Mouse (Mus musculus): ENCODE measurements at regions not wholly inside any gene's neighbourhood (a gene's known extent, or its start where the extent isn't known, plus 50 kb on each side); places are given as distances from the start of the nearest gene placed in this dataset.
"Not testable (repeated sequence)": the region's sequence is repeated elsewhere in the genome, so short reads cannot be mapped to it uniquely, and the experiment has no call there.

DNA sequence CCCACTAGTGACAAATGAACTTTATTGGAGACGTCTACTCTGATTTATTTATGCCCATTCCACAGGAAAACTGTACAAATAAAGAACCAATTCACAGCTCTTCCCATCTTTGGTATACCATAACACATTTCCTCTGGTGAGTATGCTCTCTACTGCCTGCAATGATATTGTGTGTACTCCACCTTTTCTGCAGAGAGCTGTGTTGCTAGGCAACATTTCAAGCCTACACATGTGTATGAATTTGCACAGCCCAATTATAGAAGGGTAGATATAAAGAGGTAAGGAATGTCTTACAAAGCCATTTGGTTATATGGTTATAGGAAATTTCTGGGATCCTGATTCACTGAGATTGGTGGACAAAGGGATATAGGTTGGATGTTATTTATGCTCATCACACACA lies 227.4 kb downstream of the 4931408C20Rik start:
- no peaks in the 10 kb centered on the region for H3K9me3 ChIP-seq (ENCODE audit: control insufficient read depth, low read length)
- H3K36me3 ChIP-seq (ENCODE audit: control insufficient read depth, insufficient read depth, low read length) = no peaks in the 10 kb centered on the region
- no peaks in the 10 kb centered on the region for H3K4me1 ChIP-seq (ENCODE audit: control insufficient read depth, insufficient read depth, low read length)
- H3K9ac ChIP-seq (ENCODE audit: low read length) = no peak overlapping the region
- 84% methylated on average over 1 of the region's 1 CpGs for WGBS
- no peak overlapping the region for H3K27ac ChIP-seq (ENCODE audit: low read depth, low read length)
- H3K4me3 ChIP-seq (ENCODE audit: low read depth, low read length) = no peak overlapping the region
- no peak overlapping the region for H3K4me2 ChIP-seq
- DNase-seq (ENCODE audit: low spot score, missing footprints) (no peak), ATAC-seq (ENCODE audit: low FRiP score) (no peak)
- no peaks in the 10 kb centered on the region for H3K27me3 ChIP-seq (ENCODE audit: control insufficient read depth, insufficient read depth, low read length)

DNA sequence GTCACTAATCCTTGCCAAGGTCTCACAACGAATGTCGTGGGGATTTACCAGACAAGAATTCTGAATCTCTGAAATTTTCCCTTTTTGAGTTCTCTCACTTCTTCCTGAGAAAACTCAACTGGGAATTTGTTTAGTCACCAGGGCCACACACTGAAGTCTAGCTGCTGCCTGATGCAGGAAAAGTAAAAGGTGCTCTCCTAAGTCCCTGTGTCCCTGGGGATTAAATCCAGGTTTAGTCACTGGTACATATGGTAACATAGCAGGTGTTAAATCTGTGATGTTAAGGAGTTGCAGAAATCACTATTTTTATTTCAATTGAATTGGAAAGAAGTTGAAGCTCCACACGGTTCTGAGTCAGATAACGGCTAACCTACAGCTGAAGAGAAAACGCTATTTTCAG lies 260.9 kb downstream of the 4931408C20Rik start:
- Histone ChIP-seq H3K9ac (ENCODE audit: low read length) (no peak overlapping the region), H3K9me3 (ENCODE audit: control insufficient read depth, low read length) (no peaks in the 10 kb centered on the region), H3K4me1 (ENCODE audit: control insufficient read depth, insufficient read depth, low read length) (no peaks in the 10 kb centered on the region), H3K27ac (ENCODE audit: low read depth, low read length) (no peak overlapping the region), H3K36me3 (ENCODE audit: control insufficient read depth, insufficient read depth, low read length) (no peaks in the 10 kb centered on the region), H3K4me2 (no peak overlapping the region), H3K27me3 (ENCODE audit: control insufficient read depth, insufficient read depth, low read length) (no peaks in the 10 kb centered on the region), H3K4me3 (ENCODE audit: low read depth, low read length) (no peak overlapping the region)
- DNase-seq (ENCODE audit: low spot score, missing footprints) (no peak), ATAC-seq (ENCODE audit: low FRiP score) (no peak)
- WGBS = 82% methylated on average over 5 of the region's 5 CpGs

DNA sequence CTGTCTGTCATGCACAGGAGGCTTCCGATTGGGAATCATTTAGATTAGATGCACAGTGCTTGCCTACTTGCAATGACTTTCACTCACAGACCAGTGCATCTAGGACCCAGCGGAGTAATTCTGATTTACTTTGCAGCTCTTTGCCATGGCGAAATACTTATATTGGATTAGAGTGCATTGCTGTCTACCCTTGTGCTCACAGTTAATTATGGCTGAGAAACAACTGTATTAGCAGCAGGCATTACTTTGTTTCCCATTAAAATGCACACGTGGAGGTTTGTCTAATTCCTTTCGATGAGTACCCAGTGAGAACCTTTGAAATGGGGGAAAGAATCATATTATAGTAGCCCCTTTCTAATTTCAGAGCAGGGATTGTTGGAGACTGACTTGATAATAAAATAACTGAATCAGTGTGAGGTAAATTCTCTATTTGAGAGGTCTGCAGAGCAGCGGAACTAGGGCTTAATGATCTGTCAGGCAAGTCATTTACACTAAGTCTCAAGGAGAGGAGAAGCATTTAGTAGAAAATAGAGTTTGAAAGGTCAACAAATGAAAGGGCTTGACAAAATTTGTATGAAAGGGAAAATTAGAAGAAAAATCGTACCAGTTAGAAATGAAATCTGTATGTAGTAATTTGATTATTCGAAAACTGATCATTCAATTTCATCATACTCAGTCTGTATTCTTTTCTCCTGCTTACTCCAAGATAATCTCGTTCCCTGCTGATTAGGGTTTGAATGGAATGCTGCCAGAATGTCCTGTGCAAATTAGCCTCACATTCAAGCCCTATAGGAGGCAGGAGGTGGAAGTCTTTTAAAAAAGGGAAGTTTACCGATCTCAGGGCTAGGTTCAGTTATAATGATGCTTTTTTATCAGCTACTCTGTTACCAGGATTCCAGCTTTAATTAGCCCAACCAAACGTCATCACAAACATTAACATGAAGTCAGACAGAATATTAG lies 299.0 kb downstream of the 4931408C20Rik start:
- no peaks in the 10 kb centered on the region for H3K4me1 ChIP-seq (ENCODE audit: control insufficient read depth, insufficient read depth, low read length)
- H3K9ac ChIP-seq (ENCODE audit: low read length) = no peak overlapping the region
- WGBS = 21% methylated on average over 11 of the region's 11 CpGs
- no peak overlapping the region for H3K27ac ChIP-seq (ENCODE audit: low read depth, low read length)
- no peak for DNase-seq (ENCODE audit: low spot score, missing footprints)
- no peaks in the 10 kb centered on the region for H3K27me3 ChIP-seq (ENCODE audit: control insufficient read depth, insufficient read depth, low read length)
- ATAC-seq (ENCODE audit: low FRiP score) = peak; percentile 40
- H3K36me3 ChIP-seq (ENCODE audit: control insufficient read depth, insufficient read depth, low read length) = no peaks in the 10 kb centered on the region
- H3K4me2 ChIP-seq = no peak overlapping the region
- H3K4me3 ChIP-seq (ENCODE audit: low read depth, low read length) = no peak overlapping the region
- no peaks in the 10 kb centered on the region for H3K9me3 ChIP-seq (ENCODE audit: control insufficient read depth, low read length)

DNA sequence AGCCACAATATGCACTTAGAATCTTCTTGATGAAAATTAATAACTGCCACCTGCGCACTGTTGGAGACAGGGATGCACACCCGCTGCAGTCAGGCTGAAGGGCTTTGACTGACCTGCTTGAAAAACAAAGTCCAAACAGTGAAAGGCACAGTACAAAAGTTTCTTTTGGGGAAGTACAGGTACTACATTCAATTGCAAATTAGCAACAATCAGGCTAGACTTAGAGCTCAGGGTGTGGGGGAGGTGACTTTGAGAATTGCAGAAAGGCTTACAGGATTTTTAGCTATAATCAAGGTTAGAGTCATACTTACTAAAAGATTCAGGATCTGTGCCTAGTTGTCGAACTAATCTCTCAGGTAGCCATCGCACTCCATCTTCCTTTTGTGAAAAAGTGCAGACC lies 346.7 kb downstream of the 4931408C20Rik start:
- H3K9ac ChIP-seq (ENCODE audit: low read length) = no peak overlapping the region
- 93% methylated on average over 4 of the region's 4 CpGs for WGBS
- no peaks in the 10 kb centered on the region for H3K9me3 ChIP-seq (ENCODE audit: control insufficient read depth, low read length)
- DNase-seq (ENCODE audit: low spot score, missing footprints) (no peak), ATAC-seq (ENCODE audit: low FRiP score) (no peak)
- no peak overlapping the region for H3K4me3 ChIP-seq (ENCODE audit: low read depth, low read length)
- H3K27me3 ChIP-seq (ENCODE audit: control insufficient read depth, insufficient read depth, low read length) = no peaks in the 10 kb centered on the region
- no peak overlapping the region for H3K27ac ChIP-seq (ENCODE audit: low read depth, low read length)
- H3K36me3 ChIP-seq (ENCODE audit: control insufficient read depth, insufficient read depth, low read length) = no peaks in the 10 kb centered on the region
- H3K4me1 ChIP-seq (ENCODE audit: control insufficient read depth, insufficient read depth, low read length) = no peaks in the 10 kb centered on the region
- no peak overlapping the region for H3K4me2 ChIP-seq

DNA sequence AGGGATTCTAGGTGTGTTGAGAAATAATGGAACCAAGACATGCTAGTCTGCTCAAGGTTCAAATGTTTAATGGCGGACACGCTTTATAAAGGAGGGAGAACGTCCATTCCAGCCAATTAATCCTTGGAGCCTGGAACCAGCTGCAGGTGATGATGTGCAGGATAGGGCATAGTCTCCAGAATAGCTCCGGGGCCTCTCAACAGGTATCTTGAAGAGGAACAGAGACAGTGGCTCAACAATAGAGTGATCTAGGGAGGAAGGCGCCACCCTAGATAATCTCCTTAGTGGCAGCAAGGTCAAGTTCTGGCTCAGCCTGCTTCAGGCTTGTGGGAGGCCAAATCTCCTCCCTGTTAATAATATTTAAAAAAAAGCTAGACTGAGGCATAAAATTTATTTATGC lies 347.4 kb downstream of the 4931408C20Rik start:
- 95% methylated on average over 5 of the region's 5 CpGs for WGBS
- not testable (repeated sequence) for H3K27ac ChIP-seq (ENCODE audit: low read depth, low read length); H3K9me3 ChIP-seq (ENCODE audit: control insufficient read depth, low read length); ATAC-seq (ENCODE audit: low FRiP score); H3K4me2 ChIP-seq; H3K4me3 ChIP-seq (ENCODE audit: low read depth, low read length); H3K9ac ChIP-seq (ENCODE audit: low read length); H3K36me3 ChIP-seq (ENCODE audit: control insufficient read depth, insufficient read depth, low read length); H3K27me3 ChIP-seq (ENCODE audit: control insufficient read depth, insufficient read depth, low read length); H3K4me1 ChIP-seq (ENCODE audit: control insufficient read depth, insufficient read depth, low read length)
- peak; percentile 35 for DNase-seq (ENCODE audit: low spot score, missing footprints)

DNA sequence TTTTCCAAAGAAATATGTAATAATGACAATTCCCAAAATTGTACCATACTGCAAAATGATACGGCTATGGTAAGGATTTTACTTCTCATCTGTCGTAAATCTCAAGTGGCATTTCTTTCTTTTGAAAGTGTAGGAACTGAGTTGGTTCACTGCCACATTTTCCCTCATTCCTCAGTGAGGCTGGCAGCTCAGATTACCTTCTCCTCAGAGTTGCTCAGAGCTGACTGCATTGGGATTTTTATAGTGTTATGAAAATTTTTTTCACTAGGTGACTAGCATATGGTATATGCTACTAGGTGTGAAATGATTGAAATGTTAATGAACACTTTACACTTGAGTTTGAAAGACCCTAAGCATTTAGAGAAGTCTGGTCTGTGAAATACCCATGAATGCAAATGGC lies 397.7 kb downstream of the 4931408C20Rik start:
- whole genome bisulfite sequencing = 91% methylated on average over 2 of the region's 2 CpGs
- no peak for ATAC-seq (ENCODE audit: low FRiP score)
- Histone ChIP-seq H3K4me2 (no peak overlapping the region), H3K36me3 (ENCODE audit: control insufficient read depth, insufficient read depth, low read length) (no peaks in the 10 kb centered on the region), H3K27ac (ENCODE audit: low read depth, low read length) (no peak overlapping the region), H3K9ac (ENCODE audit: low read length) (no peak overlapping the region), H3K9me3 (ENCODE audit: control insufficient read depth, low read length) (no peaks in the 10 kb centered on the region), H3K4me3 (ENCODE audit: low read depth, low read length) (no peak overlapping the region), H3K4me1 (ENCODE audit: control insufficient read depth, insufficient read depth, low read length) (no peaks in the 10 kb centered on the region), H3K27me3 (ENCODE audit: control insufficient read depth, insufficient read depth, low read length) (no peaks in the 10 kb centered on the region)
- DNase-seq (ENCODE audit: low spot score, missing footprints) = no peak

DNA sequence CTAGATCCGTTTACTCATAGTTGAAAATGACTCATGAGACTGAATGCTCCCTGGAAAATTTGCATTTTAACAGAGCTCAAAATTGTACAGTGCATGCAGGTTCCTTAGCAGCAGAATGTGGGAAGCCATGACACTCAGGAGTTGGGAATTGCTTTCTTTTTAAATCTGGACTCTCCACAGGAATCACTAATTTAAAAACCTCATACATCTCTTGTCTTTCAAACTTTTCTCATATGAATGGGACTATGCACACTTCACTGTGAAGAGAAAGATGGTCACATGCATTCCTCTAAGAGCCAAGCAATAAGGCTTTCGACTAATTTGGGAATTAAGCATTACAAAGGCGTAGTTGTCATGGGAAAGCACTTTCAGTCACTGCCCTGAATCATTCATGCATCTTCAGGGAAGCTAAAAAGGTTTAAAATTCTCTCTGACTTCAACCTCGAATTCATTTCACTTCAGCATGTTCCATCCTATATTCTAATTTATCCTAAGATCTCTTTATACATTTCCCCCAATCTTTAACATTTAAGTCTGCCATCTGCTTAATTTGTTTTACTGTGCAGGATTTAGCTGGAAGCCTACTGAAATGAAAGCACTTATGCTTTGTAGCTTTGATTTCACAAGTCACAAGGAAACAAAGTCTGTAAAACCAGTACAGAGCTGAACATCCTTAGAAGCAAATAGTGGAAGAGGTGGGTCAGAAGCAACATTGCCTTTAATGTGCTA lies 404.2 kb downstream of the 4931408C20Rik start:
- Histone ChIP-seq H3K36me3 (ENCODE audit: control insufficient read depth, insufficient read depth, low read length) (no peaks in the 10 kb centered on the region), H3K4me2 (no peak overlapping the region), H3K27me3 (ENCODE audit: control insufficient read depth, insufficient read depth, low read length) (no peaks in the 10 kb centered on the region), H3K4me3 (ENCODE audit: low read depth, low read length) (no peak overlapping the region), H3K4me1 (ENCODE audit: control insufficient read depth, insufficient read depth, low read length) (no peaks in the 10 kb centered on the region), H3K27ac (ENCODE audit: low read depth, low read length) (no peak overlapping the region), H3K9me3 (ENCODE audit: control insufficient read depth, low read length) (no peaks in the 10 kb centered on the region), H3K9ac (ENCODE audit: low read length) (no peak overlapping the region)
- no peak for ATAC-seq (ENCODE audit: low FRiP score)
- WGBS = 52% methylated on average over 4 of the region's 4 CpGs
- no peak for DNase-seq (ENCODE audit: low spot score, missing footprints)

DNA sequence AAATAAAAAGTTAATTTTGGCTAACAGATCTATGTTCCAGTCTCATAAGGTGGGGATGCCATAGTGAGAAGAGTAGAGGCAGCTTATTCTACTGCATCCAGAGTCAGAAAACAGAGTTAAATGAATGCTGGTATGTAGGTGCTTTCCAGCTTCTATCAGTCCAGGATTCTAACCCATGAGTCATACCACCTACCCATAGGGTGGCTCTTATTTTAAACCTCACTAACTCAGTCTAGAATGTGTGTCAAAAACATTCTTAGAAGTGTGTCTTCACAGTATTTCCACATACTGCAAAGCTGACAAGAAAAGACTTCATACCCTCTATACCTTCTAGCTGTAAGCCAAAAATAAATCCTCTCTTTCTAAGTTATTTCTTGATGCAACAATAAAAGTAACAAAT lies 410.7 kb downstream of the 4931408C20Rik start:
- Histone ChIP-seq H3K4me1 (ENCODE audit: control insufficient read depth, insufficient read depth, low read length) (no peaks in the 10 kb centered on the region), H3K4me3 (ENCODE audit: low read depth, low read length) (no peak overlapping the region), H3K27ac (ENCODE audit: low read depth, low read length) (no peak overlapping the region), H3K9ac (ENCODE audit: low read length) (no peak overlapping the region), H3K4me2 (no peak overlapping the region), H3K9me3 (ENCODE audit: control insufficient read depth, low read length) (no peaks in the 10 kb centered on the region), H3K27me3 (ENCODE audit: control insufficient read depth, insufficient read depth, low read length) (no peaks in the 10 kb centered on the region), H3K36me3 (ENCODE audit: control insufficient read depth, insufficient read depth, low read length) (no peaks in the 10 kb centered on the region)
- no peak for ATAC-seq (ENCODE audit: low FRiP score)
- no peak for DNase-seq (ENCODE audit: low spot score, missing footprints)

DNA sequence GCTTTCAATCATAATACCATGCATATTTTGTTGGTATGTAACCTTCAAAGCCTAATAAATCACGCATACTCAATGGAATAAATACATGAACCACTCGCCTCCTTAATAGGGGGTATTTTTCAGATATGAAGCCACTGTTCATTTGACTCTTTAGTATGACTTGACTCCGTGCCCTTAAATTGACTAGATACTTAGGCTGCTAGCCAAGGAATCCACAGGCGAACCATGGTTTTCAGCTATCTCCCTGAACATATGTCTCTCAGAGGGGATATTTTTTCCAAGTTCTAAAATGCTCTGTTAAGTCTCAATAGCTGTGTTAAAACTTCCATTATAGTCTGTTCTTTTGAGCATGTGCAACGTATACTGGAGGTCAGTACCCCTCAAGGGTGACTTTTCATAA lies 413.8 kb upstream of the Adgrb3 start:
- H3K27ac ChIP-seq (ENCODE audit: low read depth, low read length) = no peak overlapping the region
- ATAC-seq (ENCODE audit: low FRiP score) = no peak
- no peaks in the 10 kb centered on the region for H3K27me3 ChIP-seq (ENCODE audit: control insufficient read depth, insufficient read depth, low read length)
- no peak overlapping the region for H3K9ac ChIP-seq (ENCODE audit: low read length)
- H3K36me3 ChIP-seq (ENCODE audit: control insufficient read depth, insufficient read depth, low read length) = no peaks in the 10 kb centered on the region
- no peak overlapping the region for H3K4me3 ChIP-seq (ENCODE audit: low read depth, low read length)
- H3K9me3 ChIP-seq (ENCODE audit: control insufficient read depth, low read length) = no peaks in the 10 kb centered on the region
- DNase-seq (ENCODE audit: low spot score, missing footprints) = no peak
- WGBS = 86% methylated on average over 5 of the region's 5 CpGs
- H3K4me1 ChIP-seq (ENCODE audit: control insufficient read depth, insufficient read depth, low read length) = no peaks in the 10 kb centered on the region
- H3K4me2 ChIP-seq = no peak overlapping the region
